Mouse (Mus musculus): ENCODE results near the gene Spen.
"Not testable (repeated sequence)": the region's sequence is repeated elsewhere in the genome, so short reads cannot be mapped to it uniquely, and the experiment has no call there.

The Spen gene

GRCm38 (mm10) chr4:141559898-141560263, 21.5 kb upstream of the Spen start:
- peak; percentile 92 for DNase-seq (ENCODE audit: low read depth)

DNA sequence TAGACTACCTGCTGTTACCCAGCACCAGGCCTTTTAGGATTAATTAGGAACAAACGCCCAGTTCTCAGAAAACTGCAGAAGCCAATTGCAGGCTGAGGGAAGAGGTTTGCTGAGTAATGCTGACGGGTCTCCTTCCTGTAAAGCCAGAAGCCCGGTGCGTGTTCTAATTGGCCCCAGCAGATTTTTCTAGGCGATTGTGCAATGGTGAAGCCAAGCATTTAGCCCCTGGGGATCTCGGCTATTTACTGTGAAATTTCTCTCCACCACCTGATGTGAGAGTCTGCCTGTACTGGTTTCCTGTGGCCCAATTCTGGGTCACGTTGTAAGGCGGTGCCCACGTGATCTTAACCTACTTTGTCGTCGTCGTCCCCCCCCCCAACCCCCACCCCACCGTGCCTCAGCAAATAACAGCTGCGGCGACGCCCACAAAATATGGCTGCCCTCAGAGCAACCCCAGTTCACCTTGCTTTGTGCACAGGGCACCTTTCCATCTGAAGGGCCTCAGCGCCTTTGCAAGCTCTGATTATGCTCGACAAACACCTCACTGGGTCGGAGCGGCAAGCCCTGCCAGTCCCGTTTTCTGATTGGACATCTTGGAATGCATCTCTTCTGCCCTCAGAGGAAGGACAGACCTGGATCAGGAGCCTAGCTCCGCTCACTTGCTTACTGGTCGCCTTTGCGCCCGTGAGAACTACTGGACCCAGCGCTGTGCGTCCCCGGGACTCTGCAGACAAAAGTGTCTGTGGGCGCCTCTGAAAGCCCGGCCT, 20.9 kb upstream of the Spen start:
- DNase-seq (ENCODE audit: low read depth): peak; percentile 93

DNA sequence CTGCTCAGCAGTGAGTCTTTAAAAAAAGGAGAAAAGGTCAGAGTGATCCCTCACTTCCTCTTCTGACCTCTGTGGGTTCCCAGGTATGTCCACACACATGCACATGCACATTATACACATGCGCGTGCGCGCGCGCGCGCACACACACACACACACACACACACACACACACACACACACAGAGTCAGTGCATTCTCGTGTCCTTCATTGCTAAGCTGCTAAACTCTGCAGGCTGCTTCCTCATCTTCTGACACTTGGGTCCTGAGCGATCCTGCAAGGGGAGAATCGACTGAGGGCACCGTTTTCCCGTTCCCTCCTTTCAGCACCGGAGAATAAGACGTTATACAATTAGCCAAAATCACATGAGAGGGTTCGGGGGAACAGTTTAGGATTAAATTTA, 20.3 kb upstream of the Spen start:
- peak; percentile 75 for DNase-seq (ENCODE audit: low read depth)

DNA sequence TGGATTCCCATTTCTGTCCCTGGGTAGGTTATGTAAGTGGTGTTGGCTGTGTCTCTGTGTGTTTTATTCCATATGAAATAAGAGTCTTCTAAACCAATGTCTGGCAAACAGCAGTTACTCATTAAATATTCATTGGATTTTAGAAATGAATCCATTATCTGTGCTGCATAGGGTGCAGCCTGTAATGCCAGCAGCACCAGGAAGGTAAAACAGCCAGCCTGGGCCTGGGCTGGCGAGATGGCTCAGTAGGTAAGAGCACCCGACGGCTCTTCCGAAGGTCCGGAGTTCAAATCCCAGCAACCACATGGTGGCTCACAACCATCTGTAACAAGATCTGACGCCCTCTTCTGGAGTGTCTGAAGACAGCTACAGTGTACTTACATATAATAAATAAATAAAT, 17.8 kb upstream of the Spen start:
- not testable (repeated sequence) for DNase-seq (ENCODE audit: low read depth)

DNA sequence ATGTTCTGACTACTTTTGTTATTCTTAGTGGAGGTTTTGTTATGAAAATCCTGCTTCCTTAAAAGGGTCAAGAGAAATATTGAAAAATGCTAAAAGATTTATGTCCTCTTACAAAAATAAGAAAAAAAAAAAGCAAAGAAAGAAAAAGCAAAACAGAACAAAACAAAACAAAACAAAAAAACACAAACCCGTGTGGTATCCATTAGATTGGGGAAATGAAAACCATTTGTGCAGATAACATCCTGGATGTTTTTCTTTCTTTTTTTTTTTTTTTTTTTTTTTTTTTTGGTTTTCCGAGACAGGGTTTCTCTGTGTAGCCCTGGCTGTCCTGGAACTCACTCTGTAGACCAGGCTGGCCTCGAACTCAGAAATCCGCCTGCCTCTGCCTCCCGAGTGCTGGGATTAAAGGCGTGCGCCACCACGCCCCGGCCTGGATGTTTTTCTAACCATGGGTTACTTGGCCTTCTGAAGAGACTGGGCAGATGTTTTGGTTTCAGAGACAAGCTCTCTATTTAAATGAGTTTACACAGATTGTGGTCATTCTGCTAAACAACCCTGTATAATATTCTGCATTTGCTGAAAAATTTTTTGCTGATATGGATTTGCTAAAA, 16.0 kb upstream of the Spen start:
- DNase-seq (ENCODE audit: low read depth): not testable (repeated sequence)

DNA sequence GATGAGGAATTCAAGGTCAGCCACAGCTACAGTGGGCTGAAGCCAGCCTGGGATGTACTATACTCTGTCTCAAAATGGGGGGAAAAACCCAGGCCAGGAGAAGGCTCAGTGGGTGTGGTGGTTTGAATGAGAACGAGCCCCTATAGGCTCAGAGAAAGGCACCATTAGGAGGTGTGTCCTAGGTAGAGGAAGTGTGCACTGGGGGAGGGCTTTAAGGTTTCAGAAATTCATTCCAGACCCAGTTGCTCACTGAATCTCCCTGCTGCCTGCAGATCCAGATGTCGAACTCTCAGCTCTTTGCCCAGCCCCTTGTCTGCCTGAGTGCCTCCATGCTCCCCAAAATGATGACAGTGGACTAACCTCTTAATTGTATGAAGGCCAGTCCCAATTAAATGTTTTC, 14.1 kb upstream of the Spen start:
- DNase-seq (ENCODE audit: low read depth): peak; percentile 79

DNA sequence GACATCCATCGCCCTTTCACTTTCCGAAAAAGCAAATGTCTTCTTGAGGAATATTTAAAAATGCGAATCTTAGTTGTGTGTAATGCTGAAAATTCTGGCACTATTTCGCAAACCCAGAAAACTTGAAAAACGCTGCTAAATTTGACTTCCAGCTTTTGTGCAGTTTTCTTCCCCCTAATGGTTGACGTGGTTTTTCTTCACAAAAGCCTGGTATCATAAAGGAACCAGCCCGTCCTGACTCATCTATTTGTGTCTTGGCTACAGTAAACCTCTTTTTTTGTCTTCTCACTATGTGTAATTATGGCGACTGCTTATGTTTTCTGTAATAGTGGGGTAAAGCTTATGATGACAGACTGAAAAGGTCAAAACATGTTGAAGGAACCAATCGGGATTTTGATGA, 8.9 kb upstream of the Spen start:
- no peak for DNase-seq (ENCODE audit: low read depth)

GRCm38 (mm10) chr4:141546334-141547200, 8.2 kb upstream of the Spen start:
- peak; percentile 91 for DNase-seq (ENCODE audit: low read depth)

- peak; percentile 100 for DNase-seq (ENCODE audit: low read depth)
Measured at GRCm38 (mm10) chr4:141545743-141546333, 7.4 kb upstream of the Spen start.

DNA sequence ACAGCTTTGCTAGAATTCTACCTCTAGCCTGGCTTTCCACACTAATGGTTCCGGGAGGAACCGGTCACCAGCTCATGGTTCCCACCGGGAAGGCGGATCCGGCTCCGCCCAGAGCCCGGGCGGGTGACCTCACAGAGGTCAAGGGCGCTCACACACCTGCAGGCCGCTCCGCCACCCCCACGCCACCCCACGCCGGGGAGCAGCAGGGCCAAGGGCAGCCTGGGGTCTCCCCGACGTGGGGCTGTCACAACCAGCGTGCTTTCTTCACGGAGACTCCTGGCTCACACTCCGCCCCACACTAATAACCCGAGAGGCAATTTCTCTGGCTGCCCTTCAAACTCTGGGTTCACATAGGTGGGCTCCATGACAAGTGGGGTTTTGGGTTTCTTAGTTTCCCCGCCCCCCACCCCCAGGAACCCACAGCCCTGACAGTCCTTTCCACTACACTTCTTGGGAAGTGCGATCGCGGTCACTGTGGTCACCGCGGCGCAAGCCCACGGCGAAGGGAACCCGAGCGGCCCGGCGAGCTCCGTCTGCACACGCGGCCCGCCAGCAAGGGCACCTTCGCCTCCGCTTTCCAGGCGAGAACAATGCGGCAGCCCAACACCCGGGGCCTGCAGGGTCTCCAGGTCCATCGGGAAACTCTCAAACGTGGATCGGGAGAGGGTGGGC, 6.8 kb upstream of the Spen start:
- no peak for DNase-seq (ENCODE audit: low read depth)

- peak; percentile 49 for DNase-seq (ENCODE audit: low read depth)
Measured at GRCm38 (mm10) chr4:141544536-141544935, 6.1 kb upstream of the Spen start.

GRCm38 (mm10) chr4:141543593-141543992, 5.2 kb upstream of the Spen start:
- no peak for DNase-seq (ENCODE audit: low read depth)

- DNase-seq (ENCODE audit: low read depth): no peak
Measured at GRCm38 (mm10) chr4:141541851-141542250, 3.5 kb upstream of the Spen start.

DNA sequence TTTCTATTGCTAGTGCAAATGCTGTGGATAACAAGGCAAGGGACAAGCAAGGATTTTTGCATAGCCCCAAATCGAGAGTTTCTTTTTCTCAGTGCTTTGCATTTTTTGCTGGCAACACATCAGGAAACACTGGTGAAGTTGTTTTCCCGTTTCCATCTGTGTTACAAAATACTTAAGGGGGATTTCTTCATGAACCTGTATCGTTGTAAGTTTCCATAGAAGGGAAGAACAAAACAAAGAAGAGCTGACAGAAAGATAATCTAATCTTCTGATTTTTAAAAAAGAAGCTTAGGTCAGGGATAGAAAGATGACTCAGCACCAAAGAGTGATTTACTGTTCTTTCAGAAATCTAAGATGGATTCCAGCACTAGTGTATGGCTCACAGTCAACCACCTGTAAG, 2.4 kb upstream of the Spen start:
- no peak for DNase-seq (ENCODE audit: low read depth)

DNA sequence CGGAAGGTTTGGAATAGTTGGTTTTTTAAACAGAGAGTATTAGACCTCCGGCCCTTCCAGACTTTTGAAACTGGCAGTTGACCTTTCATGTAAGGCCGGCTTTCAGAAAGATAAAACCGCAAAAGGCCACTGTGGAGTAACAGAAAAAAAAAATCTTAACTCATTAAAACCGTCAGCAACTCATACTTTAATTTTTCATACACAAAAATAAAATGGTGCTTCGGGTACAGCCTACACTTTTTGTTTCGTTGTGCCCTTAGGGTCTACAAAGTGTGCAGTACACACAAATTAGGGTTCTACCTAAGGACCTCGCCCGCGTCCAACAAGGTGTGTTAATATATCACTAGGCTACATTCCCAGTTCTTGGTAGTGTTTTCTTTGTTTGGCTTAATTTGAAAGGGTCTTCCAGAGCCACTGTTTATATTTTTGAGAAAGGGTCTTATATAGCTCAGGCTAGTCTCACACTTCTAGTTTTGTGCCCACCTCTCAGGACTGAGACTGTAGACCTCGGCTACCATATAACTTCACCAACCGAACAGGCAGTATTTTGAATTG, 893 bp upstream of the Spen start:
- no peak for DNase-seq (ENCODE audit: low read depth)

DNA sequence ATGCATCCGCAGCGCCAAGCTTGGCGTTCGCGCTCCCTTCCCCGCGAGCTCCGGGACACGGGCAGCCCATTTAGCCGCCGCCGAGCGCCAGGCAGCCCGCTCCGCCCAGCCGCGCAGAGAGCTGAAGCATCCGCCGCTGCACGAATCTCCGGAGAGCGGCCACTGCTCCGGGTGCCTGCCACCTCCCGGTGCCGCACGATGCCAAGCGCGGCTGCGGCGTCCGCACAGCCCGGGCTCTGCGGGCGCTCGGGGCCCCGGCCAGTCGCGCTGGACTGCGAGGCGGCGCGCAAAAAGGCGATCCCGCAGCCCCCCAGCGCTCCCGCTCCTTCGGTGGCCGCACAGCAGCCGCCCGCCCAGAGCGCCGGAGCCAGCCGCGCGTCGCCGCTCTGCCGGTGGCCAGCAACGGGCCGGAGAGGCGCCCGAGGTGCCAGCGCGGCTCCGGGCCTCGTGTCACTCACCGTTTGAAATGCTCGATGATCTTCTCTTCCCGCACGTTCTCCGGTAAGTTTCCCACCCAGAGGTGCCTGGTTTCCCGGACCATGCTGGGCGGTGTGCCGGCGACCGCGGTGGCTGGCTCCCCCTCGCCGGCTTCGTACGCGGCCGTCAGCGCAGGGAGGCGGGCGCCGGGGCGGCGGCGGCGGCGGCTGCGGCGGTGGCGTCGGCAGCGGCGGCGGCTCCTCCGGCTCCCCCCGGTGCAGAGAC, 540 bp downstream of the Spen start:
- DNase-seq (ENCODE audit: low read depth): peak; percentile 71

GRCm38 (mm10) chr4:141537226-141537610, 1.2 kb downstream of the Spen start:
- peak; percentile 62 for DNase-seq (ENCODE audit: low read depth)

GRCm38 (mm10) chr4:141536291-141537225, 1.8 kb downstream of the Spen start:
- DNase-seq (ENCODE audit: low read depth): peak; percentile 62

GRCm38 (mm10) chr4:141534947-141535680, 3.3 kb downstream of the Spen start:
- peak; percentile 66 for DNase-seq (ENCODE audit: low read depth)
